Mouse (Mus musculus) spleen, embryonic (tissue): ENCODE data around the gene Gcgr.

Experiments used
- CTCF ChIA-PET: fragments of 350-600 bp; sonication (Branson Sonifier 250); formaldehyde crosslinking; loops from one replicate; lab custom pipeline; 2022; lab: Charles Lee

Gene Gcgr

DNA sequence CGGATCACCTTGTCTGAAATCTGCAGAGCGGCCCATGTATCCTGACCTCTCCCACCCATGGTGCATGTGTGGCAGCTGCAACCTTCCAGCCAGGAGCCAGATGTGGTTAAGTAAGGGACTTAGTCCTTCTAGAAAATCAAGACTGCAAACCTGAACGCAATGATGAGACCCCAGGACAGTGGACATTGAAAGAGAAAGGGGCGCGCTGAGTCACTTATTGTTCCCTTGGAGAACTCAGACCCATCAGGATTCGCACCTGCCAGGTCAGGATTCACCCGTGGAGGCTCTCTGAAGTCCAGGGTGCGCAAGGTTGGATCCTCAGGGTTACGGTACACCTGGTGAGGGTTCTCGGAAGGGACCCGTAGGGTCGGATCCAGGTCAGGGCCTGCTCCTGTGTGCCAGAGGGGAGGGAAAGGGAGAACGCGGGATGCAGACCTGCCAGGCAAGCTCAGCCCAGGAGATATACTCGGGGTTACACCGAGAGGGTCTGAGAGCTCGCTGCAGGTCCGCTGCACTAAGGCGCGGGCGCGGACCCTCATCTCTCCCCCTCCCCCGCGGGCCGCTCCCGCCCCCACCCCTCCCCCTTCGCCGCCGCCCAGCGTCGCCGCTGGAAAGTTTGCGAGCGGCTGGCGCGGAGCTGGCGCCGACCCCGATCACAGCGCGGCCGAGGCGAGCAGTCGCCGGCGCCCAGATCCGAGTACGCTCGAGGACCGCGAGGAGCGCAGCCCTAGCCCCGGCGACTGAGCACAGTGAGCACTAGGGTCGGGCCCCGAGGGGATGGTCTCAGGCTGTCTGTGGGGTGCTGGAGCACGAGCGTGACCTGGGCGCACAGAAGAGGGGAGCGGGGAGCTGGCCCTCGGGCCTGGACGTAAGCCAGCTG lies at the start of gene Gcgr:
Gene Gcgr (plus strand): TSS at position 615 of the 880 bp plus-strand sequence.
- CTCF ChIA-PET, result interaction anchor here (0.7 kb wide), 1 partner anchor 15 kb away, joined by 4 read pairs; no protein-coding TSS in a partner anchor

DNA sequence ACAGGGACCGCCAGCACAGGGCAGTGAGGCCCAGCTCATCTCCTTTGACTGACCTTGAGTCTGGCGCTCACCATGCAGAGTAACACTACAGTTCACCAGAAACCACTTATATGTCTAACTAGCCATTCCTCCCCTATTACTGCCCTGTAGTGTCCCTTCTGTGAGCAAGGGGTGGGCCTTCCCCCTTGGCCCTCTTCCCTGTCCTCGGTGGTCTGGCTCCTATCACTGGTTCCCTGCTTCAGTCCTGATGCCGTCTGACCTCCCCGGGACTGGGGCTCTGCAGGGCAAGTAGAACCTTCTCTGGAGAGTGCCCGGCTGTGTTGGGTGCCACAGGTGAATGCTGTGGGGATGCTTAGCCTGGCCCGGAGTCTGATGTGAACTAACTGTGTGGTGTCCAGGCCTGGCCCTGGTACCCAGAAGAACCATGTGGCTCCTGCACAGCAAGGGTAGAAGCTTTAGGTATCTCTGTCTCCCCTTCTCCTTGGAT lies 47.0 kb upstream of the Gcgr start:
- CTCF ChIA-PET, result no interaction called here

DNA sequence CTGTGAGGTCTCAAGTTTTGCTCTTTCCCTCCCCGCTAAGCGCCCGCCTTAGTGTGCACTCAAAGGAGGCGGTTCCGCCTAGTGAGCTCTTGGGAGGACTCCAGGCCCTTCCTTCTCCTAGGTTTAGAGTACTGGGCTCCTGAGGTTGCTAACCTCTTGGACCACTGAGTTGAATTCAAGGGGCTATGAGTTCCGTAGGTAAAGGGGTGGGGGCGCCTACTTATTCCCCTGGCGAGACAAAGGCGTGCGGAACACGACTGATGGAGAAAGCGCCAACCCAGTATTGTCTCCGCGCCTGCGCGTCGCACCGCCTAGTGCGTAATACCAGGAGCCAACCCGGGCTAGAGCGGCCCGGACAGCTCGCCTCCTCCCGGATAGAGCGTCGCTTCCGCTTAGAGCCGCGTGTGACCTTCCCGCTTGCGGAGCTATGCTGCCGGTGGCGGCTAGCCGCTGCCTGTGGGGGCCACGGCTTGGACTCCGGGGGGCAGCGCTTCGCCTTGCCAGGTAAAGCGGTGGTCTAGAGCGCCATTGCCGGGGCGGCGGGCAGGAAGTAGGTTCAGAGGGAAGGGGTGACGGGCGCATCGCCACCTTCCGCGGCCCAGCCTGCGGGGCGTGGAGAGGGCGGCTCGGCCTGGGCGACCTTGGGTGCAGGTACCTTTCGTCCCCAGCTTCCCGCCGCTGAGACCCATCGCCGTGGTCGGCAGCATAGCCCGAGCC lies 46.1 kb upstream of the Gcgr start, which contains the start of gene Mrpl12:
Gene Mrpl12 (plus strand): TSS at position 349 of the 717 bp plus-strand sequence.
- CTCF ChIA-PET, result no interaction called here

DNA sequence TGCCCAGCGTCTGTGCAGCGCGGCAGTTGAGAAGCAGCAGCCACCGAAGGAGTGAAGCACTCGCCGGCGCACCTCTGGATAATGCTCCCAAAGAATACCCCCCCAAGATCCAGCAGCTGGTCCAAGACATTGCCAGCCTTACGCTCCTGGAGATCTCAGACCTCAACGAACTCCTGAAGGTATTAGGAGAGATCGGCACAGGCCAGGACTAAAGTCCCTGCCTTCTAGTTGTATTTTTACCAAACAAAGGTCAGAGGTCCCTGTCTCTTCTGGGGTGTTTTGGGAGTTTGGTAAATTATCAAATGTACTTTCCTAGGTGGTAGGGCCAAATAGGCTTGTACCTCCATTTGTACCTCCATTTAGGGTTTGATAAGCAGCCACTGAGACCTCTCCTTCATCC lies 45.2 kb upstream of the Gcgr start:
- CTCF ChIA-PET, result no interaction called here

DNA sequence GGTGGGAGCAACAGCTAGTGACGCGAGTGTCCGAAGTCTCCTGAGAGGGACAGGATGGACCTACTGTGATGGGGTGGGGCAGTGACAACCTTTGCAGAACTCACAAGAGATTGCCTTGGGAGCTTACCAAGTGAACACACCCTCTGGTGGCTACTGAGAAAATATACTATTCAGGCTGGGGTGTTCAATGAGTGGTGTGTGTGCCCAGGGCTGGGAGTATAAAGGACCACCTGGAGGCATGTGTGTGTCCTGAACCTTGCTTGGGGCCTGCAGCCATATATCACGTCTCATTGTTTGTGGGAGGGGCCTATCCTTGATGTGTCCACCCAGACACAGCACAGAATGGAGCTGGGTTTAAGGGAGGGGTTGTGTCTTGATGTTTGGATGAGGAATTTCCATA lies 42.0 kb upstream of the Gcgr start:
- CTCF ChIA-PET, result interaction anchor here (0.9 to 1.7 kb wide), 2 partner anchors 20 to 94 kb away, joined by 3 to 4 read pairs; no protein-coding TSS in a partner anchor

DNA sequence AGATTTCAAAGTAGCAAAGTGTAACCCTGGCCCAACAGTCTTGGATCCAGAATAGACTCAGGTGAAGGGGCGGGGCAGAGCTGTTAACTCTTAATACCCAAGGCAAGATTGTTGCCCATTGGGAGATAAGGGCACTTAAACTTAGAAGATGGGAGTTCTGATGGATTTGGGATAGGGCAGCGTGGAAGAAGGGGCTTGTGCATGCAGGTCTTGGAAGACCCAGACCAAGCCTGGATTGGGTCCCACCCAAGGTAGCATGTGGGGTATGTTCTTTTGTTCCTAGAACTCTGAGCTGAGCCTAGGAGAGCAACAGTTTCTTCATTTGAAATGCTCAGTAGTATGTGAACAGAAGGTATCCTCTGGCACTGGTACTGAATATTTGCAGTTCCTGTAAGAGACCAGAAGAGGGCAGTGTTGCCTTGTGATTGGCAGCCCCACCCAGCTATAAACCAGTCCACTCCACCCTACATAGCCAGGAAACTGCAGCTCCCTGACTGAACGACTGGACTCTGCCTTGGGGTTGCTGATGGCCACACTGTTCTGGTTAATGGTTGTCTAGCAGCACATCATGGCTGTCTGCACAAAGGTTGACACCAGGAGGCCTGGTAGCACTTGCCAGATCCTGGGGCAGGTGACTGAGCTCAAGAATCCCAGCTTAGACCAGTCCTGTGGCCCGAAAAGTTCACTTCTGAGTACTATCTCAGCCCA lies 41.3 kb upstream of the Gcgr start:
- CTCF ChIA-PET, result interaction anchor here (0.6 to 1.7 kb wide), 3 partner anchors 21 to 93 kb away, joined by 3 to 6 read pairs (median 4); no protein-coding TSS in a partner anchor

DNA sequence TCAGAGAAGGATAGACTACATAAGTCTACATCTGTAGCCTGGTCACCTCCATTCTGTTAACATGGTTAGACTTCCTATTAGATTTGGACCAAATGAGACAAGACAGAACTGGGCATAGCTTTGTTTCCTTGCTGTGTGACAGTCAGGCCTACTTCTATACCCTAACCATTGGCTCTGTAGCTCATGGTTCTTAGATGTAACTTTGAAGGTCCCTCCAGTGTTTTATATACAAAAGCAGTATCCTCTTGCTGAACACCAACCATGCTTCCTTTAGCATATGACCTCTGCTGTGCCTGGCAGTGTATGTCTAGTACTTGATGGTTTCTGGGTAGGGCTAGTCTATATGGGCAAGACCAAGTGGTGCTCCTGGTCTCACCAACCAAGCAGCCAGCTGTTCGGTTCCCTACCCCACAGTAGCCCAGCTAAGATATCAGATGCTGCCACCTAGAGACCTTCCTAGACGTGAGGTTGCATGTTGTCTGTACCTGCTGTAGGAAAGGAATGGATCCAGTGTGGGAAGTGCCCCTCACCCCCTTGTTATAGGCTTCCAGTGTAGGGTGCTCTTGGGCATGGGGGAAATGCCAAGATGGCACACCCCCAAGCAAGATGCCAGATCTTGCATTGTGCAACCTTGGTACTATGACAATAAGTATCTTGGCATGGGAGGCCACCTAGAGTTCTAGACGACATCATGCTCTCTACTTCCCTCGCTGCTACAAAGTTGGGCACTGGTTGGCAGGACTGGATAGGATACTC lies 40.0 kb upstream of the Gcgr start:
- CTCF ChIA-PET, result interaction anchor here (1.7 kb wide), 1 partner anchor 92 kb away, joined by 4 read pairs; no protein-coding TSS in a partner anchor

DNA sequence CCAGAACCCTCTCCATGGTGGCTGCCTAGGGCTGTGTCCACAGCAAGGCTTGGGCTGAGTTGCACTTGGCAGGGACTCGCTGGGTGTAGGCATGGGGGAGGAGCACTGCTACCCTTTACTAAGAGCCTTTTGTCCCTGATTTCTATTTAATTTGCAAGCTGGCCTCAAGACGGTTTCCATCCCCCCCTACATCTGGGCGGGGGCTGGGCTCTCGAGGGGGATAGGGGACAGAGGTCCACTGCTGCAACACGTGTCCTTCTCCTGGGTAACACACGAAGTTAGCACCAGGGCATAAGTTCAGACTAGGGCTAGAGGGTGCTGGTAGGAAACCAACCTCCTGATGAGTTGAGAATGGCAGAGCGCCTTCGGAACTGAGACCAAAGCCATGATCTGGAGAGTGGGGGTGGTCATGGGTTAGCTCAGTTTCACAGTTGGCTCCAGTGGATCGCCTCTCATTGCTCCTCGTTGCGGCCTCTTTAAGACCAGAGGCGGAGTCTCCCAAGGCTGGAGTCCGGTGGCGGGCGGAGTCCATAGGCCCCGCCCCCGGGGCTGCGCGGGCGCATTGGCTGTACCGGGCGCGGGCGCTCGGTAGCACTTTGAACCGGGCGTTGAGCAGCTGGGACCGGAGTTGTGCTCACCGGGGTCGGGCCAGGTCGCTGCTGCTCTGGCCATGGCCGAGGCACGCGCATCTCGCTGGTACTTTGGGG lies 39.0 kb upstream of the Gcgr start, which contains the start of gene Slc25a10:
Gene Slc25a10 (plus strand): TSS at position 524 of the 707 bp plus-strand sequence.
- CTCF ChIA-PET, result interaction anchor here (0.5 to 1.0 kb wide), 3 partner anchors 103 to 332 kb away, joined by 3 to 10 read pairs (median 3); no protein-coding TSS in a partner anchor

DNA sequence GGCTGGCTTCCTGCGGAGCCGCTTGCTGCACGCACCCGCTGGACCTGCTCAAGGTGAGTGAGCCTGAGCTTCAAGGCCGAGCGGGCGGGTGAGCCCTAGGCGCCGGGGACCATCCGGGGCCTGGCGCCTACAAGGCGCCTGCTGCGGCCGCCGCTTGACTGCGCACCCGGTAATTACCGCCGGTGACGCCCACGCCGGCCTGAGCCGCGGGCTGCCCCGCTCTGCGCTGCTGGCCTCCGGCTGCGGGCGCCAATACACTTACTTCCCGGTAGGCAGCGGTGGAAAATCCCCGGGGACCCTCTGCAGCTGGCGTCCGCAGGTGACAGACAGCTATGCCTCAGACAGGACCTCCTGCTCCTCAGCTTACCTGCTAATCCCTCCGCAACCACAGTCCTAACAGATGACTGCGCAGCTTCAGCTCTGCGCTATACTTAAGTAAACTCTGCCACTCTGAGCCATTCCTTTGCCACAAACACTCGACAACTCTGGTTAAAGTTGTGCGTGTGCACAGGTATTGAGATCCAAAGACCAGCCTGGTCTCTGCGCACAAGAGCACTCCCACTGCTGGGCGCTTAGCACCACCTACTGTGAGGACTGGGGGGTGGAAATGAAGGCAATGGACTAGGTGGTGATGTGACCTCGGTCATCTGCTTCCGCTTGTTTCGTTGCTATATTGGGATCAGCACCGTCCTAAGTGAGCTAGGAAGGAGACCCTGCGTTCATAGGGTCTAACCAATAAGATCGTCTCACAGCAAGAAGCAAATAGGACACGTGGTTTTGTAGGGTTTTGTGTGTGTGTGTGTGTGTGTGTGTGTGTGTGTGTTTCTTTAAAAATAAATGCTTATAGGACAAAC lies 38.2 kb upstream of the Gcgr start:
- CTCF ChIA-PET, result interaction anchor here (0.5 to 1.0 kb wide), 4 partner anchors 77 to 331 kb away, joined by 3 to 10 read pairs (median 4); no protein-coding TSS in a partner anchor

DNA sequence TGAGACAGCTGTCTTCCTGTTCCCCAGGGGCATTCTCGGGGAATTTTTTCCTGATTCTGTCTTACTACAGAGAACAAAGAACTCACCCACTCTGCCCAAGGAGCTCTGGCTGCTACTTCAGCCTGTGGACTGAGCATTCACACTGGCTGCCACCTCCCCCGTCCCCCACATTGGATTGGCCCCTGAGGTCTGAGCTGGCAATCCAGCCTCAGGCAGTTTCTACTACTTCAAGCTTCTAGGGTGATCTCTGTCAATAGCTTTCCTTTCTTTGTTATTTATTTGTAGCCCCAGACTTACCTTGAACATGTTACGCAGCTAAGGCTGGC lies 37.7 kb upstream of the Gcgr start:
- CTCF ChIA-PET, result interaction anchor here (0.7 kb wide), 1 partner anchor 76 kb away, joined by 4 read pairs; no protein-coding TSS in a partner anchor

DNA sequence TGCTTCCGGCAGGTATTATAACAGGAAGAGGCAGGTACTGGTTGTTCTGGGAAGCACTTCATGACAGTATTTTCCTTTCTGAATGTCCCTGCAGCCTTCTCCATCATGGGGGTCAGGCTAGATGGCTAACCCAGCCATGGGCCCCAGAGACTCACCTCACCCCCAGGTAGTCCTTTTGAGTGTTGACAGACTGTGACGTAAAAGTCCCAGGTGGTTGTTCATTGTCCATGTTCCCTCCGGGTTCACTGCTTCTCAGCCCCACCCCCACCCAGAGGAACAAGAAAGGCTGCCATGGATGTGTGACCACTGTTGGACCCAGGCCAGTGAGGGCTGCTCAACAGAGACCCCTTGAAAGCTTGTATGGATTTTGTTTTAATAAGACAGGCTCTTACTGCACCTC lies 37.1 kb upstream of the Gcgr start:
- CTCF ChIA-PET, result interaction anchor here (0.7 kb wide), 1 partner anchor 75 kb away, joined by 4 read pairs; no protein-coding TSS in a partner anchor

DNA sequence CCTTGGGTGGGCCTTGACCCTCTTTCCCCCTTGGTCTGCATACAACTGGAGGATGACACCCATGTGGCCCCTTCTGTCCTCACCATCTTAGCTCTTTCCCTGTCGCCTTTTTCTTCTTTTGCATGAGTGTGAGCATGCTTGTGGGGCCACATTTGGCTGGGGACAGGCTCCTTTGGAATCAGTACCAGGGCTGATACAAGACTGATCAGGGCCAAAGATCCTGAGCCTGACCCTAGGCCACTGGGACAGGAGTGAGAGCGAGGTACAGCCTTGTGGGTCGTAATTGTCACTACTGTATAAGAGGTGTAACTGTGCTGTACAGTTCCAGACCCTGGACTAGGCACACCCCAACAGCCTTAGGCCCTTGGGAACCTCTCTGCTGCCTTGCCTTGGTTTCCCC lies 36.6 kb upstream of the Gcgr start:
- CTCF ChIA-PET, result no interaction called here

DNA sequence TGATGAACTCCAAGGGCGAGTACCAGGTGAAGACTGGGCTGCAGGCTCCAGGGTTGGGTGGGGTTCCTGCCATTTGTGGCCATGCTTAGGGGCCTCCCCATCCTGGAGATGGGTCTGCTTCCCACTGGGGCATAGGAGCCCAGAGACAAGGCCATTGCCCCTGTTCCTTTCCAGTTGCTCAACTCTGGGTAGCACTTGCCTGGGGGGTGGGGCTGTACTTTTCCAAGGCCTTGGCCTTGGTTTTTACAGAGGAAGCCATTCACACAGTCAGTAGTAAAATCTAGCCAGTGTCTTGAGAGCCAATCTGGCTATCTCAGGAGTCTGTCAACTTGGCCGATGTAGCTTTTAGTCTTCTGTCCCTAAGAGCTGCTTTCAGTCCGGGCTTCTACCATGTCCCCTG lies 33.1 kb upstream of the Gcgr start:
- CTCF ChIA-PET, result interaction anchor here (0.6 kb wide), 1 partner anchor 97 kb away, joined by 3 read pairs; no protein-coding TSS in a partner anchor

DNA sequence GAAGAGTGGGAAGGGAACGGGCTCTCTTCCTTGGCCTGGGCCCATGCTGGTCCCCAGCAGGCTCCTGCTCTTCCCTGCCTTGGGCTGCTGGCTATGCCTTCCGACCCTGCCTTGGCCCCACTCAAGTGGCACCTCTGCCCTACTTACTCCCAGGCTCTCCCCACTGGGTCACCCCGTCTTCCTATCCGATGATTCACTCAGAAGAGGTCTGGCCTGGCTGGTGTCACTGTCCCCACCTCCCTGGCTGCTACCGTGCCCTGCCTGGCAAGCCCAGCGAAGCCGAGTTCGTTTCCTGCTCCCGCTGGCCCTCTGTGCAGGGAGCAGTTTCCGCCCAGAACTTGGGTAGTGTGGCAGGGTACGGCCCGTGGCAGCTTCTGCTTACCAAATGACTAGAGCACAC lies 32.3 kb upstream of the Gcgr start:
- CTCF ChIA-PET, result no interaction called here

DNA sequence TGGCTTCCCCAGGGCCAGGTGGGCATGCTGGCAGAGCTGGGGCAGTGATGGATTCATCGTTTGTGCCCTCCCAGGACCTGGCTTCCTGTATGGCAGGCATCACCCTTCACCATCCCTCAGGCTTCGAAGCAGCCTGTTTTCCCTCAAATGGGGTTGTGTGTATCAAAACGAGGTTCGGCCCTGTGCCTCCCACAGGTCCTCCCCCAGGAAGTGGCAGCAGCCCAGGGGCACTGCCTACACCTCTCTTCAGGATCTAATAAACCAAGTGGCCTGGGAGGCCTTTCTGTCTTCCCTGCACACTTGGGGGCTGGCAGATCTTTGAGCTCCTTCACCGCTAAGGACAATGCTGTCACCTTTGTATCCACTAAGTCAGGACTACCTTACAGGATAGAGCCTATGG lies 31.6 kb upstream of the Gcgr start:
- CTCF ChIA-PET, result no interaction called here

DNA sequence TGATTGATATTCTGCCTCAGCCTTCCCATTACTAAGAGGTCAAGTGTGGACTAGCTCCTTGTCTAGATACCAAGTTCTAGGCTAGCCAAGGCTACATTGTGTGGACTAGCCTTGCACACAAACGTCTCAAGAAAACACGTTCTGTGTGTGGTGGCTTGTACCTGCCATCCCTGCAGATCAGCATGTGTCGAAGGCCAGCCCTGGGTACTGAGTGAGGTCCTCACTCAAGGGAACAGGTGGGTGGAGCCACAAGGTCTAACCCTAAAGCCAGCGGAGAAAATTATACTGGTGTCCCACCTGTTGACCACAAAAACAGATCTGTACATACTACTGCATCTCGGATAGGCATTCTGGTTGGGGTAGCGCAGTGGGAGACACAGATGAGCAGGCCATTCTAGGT lies 30.6 kb upstream of the Gcgr start:
- CTCF ChIA-PET, result no interaction called here

DNA sequence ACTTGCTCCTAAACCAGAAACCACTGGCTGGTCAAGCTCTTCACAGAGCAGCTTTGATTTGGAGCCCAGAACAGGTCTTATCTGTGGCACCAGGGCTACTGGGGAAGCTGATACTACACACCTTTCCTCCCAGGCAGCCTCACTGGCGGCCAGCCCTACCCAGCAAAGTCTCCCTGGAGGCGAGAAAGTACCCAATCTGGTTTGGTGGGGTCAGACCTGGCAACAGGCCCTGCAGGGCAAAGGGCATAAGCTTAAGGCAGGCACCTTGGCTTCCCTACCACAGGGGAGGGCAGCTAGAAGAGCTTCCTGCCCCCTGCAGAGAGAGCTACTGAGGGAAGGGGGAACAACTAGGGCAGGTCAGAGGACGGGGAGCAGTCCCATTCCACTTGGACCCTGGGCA lies 30.1 kb upstream of the Gcgr start:
- CTCF ChIA-PET, result no interaction called here

DNA sequence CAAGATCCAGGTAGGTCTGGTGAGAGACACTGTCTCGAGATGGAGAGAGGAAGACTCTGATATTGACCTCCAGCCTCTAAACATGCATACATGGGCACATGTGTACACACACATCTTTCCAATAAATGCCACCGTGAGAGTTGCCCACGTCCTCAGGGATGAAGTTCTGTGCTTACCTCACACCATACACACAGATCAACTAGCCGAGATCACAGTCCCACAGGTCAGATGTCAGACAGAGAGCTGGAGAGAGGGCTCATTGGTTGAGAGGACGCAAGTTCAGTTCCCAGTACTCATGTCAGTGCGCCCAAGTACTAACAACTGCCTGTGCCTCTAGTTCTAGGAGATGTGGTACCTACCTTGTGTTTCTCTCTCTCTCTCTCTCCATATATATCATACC lies 29.5 kb upstream of the Gcgr start:
- CTCF ChIA-PET, result no interaction called here

DNA sequence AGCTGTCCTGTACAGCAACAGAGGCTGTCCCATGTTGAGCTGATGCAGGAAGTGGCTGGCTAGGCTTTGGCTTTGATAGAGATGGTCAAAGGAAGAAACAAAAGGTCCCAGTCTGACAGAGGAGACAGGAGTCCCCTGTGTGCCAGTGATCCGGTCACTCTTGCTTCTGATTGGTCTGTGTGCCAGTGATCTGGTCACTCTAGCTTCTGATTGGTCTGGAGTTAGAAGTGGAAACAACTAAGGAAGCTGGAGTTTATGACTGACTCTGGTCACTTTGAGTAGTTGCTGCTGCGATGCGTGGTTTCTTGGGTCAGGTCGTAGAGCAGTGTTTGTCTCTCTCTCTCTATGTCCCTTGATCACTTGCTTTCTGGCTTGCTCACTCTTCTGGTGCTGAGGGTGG lies 28.8 kb upstream of the Gcgr start:
- CTCF ChIA-PET, result no interaction called here
